Mouse (Mus musculus) embryonic facial prominence, embryonic 14.5 days (tissue): ENCODE results near the gene Nop9. TPM values are rescaled to one million over a fixed set of nuclear protein-coding genes. Genes with fewer than 3 reads are reported as not detected.

Experiments used
- ATAC-seq: fragments of 200-750 bp; cut with Nextera tagmentation; 2 replicates; pipeline ENCODE4 v1.8.0; 2017; ENCODE audit warnings: low read depth, moderate number of reproducible peaks, moderate TSS enrichment
- DNase-seq: peaks from one replicate; pipeline ENCODE4 v3.0.0-alpha.2; 2015; ENCODE audit warnings: low spot score
- H3K27ac ChIP-seq: fragments of 300-500 bp; sonication (generic); replicated peaks from 2 replicates; pipeline ENCODE4 v1.5.1; 2014; ENCODE audit warnings: low read depth, mild to moderate bottlenecking, low read length, moderate library complexity
- H3K27me3 ChIP-seq: fragments of 300-500 bp; sonication (generic); replicated peaks from 2 replicates; pipeline ENCODE4 v1.6.1; 2014; ENCODE audit warnings: low read length; ENCODE audit not compliant: control insufficient read depth, insufficient read depth
- H3K36me3 ChIP-seq: fragments of 300-500 bp; sonication (generic); 2 replicates; pipeline ENCODE4 v1.6.1; 2014; ENCODE audit warnings: low read length, mixed read lengths; ENCODE audit not compliant: control insufficient read depth, insufficient read depth
- H3K4me1 ChIP-seq: fragments of 300-500 bp; sonication (generic); 2 replicates; pipeline ENCODE4 v1.6.1; 2014; ENCODE audit warnings: antibody characterized with exemption, low read length; ENCODE audit not compliant: control insufficient read depth, insufficient read depth
- H3K4me2 ChIP-seq: fragments of 300-500 bp; sonication (generic); 2 replicates; pipeline ENCODE4 v1.6.1; 2014; ENCODE audit warnings: low read depth, mild to moderate bottlenecking, low read length, moderate library complexity, mixed read lengths
- H3K4me3 ChIP-seq: fragments of 300-500 bp; sonication (generic); 2 replicates; pipeline ENCODE4 v1.5.1; 2014; ENCODE audit warnings: low read depth, mild to moderate bottlenecking, low read length
- H3K9ac ChIP-seq: fragments of 300-500 bp; sonication (generic); 2 replicates; pipeline ENCODE4 v1.6.1; 2014; ENCODE audit warnings: low read depth, mild to moderate bottlenecking, low read length, moderate library complexity, mixed read lengths
- H3K9me3 ChIP-seq: fragments of 300-500 bp; sonication (generic); 2 replicates; pipeline ENCODE4 v1.6.1; 2016; ENCODE audit warnings: low read length; ENCODE audit not compliant: control insufficient read depth
- WGBS: fragments of 180-500 bp; shearing (Covaris S2); extraction: QIAGEN DNeasy Blood & Tissue Kit; methylation state at CpG from one replicate; pipeline ENCODE4 v1.1.7; 2014; 5-methylcytosine and 5-hydroxymethylcytosine counted together
- polyA plus RNA-seq: library from polyadenylated mRNA; unstranded; fragments of >200 nt; fragmentation: Nextera tagmentation; extraction: Ambion mirVana; gene quantifications from 2 replicates; pipeline ENCODE4 v1.2.1, GENCODE M21; 2014

Nop9 gene
- polyA plus RNA-seq, 1 experiment from 2014 or later = 32.6 TPM

DNA sequence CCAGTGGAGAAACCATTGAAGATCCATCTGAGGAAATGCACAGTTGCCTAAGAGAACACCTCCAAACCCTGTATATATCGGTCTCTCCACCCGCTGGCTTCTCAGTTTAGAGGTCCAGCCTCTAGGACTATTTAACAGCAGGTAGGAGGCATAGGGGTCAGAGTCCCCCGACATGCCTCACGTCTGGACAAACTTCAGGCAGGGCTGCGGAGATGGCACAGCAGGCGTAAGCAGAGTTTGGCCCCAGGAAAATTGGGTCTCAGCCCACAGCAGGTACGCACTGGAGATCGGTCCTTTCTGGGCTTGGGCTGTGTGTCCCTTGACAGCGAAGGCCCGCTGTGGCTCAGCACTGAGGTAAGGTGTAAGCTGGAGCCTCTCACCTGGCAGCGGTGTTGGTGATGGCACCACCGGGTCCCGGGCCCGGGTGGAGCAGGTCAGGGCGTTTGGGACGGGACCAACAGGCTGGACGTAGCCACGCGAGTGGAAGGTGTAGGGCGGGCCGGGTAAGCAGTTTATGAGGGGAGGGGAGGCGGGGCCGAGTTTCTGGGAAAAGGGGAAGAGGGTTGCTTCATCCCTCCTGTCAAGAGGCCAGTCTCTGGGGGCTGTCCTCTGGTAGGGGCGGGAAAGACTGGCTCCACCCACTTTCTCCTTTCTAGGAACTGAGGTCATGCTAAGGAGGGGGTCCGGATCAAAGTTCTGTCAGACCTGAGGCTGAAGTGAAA is 32.3 kb upstream of the Nop9 start:
- ATAC-seq (peak; percentile 30; the same call in 1 of the 2 replicates), DNase-seq (peak; percentile 35)
- H3K27me3 ChIP-seq = peaks cover 15% of the 10 kb centered on the region
- H3K4me3 ChIP-seq = peak overlapping the region; percentile 15
- H3K27ac ChIP-seq = no peak overlapping the region
- peaks cover 17% of the 10 kb centered on the region for H3K36me3 ChIP-seq
- H3K4me2 ChIP-seq = peak overlapping the region; percentile 44
- WGBS = 17% methylated on average over 25 of the region's 25 CpGs
- no peaks in the 10 kb centered on the region; the same call in 1 of the 2 replicates for H3K4me1 ChIP-seq
- peak overlapping the region; percentile 46; the same call in 1 of the 2 replicates for H3K9ac ChIP-seq
- no peaks in the 10 kb centered on the region for H3K9me3 ChIP-seq

DNA sequence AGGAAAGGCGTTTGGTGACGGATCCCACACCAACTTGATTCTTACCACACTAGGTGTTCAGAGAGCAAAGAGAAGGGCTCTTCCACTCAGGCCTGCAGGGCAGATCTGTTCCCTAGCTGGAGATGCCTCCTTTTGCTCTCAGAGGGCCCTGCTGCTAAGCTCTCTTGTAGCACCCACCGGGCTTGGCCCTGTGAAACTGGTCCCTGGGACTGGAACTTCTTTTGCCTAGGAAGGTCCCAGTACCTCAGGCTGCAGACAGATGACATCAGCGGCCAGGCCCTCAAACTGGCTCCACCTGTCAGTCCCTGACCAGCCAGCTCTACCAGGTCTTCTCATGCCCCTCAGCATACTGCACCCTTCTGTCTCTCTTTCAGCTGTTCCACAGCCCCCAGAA is 31.8 kb upstream of the Nop9 start, which contains the start of gene Tgm1:
TSS of gene Tgm1 (minus strand) at position 198 of the 394 bp plus-strand sequence.
- Histone ChIP-seq H3K4me1 (no peaks in the 10 kb centered on the region; the same call in 1 of the 2 replicates), H3K9me3 (no peaks in the 10 kb centered on the region), H3K27me3 (peaks cover 15% of the 10 kb centered on the region), H3K9ac (peak within 1 kb of the TSS; percentile 46; the same call in 1 of the 2 replicates), H3K36me3 (peaks cover 22% of the 10 kb centered on the region), H3K4me3 (peak within 1 kb of the TSS; percentile 15), H3K4me2 (peak within 1 kb of the TSS; percentile 44), H3K27ac (no peak within 1 kb of the TSS)
- ATAC-seq = no peak
- WGBS = 13% methylated on average over 4 of the region's 4 CpGs
- no peak for DNase-seq

DNA sequence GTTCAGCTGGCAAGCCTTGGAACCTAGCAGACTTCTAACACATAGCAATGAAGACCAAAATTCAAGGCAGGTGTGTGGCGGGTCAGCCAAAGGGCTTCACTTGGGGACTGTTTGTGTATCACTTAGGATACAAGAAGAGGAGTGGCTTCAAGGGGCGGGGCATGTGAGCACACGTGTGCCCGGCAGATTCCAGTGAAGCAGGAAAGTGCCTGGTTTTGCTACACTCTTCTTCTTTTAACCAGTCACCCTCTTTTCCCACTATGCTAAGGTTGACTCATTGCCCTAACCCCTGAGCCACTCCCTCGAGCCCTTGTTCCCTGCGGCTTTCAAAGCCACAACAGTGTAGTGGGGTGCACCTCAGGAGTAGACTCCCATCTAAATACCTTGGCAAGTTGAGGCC is 30.6 kb upstream of the Nop9 start:
- Histone ChIP-seq H3K9ac (no peak overlapping the region), H3K27me3 (peaks cover 15% of the 10 kb centered on the region), H3K4me1 (no peaks in the 10 kb centered on the region; the same call in 1 of the 2 replicates), H3K4me3 (no peak overlapping the region), H3K36me3 (peaks cover 28% of the 10 kb centered on the region), H3K9me3 (no peaks in the 10 kb centered on the region), H3K27ac (no peak overlapping the region; the same call in 1 of the 2 replicates), H3K4me2 (no peak overlapping the region)
- peak; percentile 44 for DNase-seq
- WGBS = 23% methylated on average over 6 of the region's 6 CpGs
- ATAC-seq = peak; percentile 50; the same call in 1 of the 2 replicates

GRCm38 (mm10) chr14:55716271-55716670 is 29.2 kb upstream of the Nop9 start:
- no peak overlapping the region for H3K27ac ChIP-seq
- ATAC-seq = no peak
- no peak for DNase-seq
- H3K9me3 ChIP-seq = no peaks in the 10 kb centered on the region
- H3K4me2 ChIP-seq = no peak overlapping the region
- peaks cover 15% of the 10 kb centered on the region for H3K27me3 ChIP-seq
- no peak overlapping the region for H3K9ac ChIP-seq
- peaks cover 2% of the 10 kb centered on the region; the same call in 1 of the 2 replicates for H3K4me1 ChIP-seq
- H3K36me3 ChIP-seq = peaks cover 34% of the 10 kb centered on the region
- 84% methylated on average over 6 of the region's 6 CpGs for WGBS
- no peak overlapping the region for H3K4me3 ChIP-seq

- WGBS = 47% methylated on average over 8 of the region's 8 CpGs
- H3K9me3 ChIP-seq = no peaks in the 10 kb centered on the region
- H3K27ac ChIP-seq = no peak overlapping the region
- peaks cover 3% of the 10 kb centered on the region; the same call in 1 of the 2 replicates for H3K4me1 ChIP-seq
- no peak for ATAC-seq
- peaks cover 15% of the 10 kb centered on the region for H3K27me3 ChIP-seq
- H3K4me3 ChIP-seq = no peak overlapping the region
- H3K9ac ChIP-seq = no peak overlapping the region
- DNase-seq = no peak
- H3K36me3 ChIP-seq = peaks cover 34% of the 10 kb centered on the region
- H3K4me2 ChIP-seq = no peak overlapping the region
Measured at GRCm38 (mm10) chr14:55716884-55717283, 28.6 kb upstream of the Nop9 start.

DNA sequence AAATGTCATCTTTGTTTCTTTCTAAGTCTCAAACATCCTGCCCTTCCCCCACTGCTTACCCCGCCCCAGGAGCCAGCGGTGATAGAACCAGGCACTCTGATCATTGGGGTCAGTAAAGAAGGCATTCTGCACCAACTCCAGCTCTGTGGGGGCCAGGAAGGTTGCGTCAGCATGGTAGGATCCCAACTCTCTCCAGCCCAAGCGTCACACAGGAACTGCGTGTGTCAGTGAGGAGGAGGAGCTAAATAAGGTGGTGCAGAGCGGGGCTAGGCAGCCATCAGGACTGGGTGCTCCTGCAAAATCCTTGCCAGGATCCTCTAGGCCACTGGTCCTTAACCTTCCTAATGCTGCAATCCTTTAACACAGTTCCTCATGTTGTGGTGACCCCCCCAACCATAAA is 25.8 kb upstream of the Nop9 start:
- Histone ChIP-seq H3K4me3 (no peak overlapping the region), H3K4me1 (0 out of 2 replicates have a peak, but pooled peaks cover 3% of the 10 kb centered on the region), H3K27ac (no peak overlapping the region), H3K9ac (no peak overlapping the region), H3K4me2 (no peak overlapping the region), H3K36me3 (peaks cover 34% of the 10 kb centered on the region), H3K27me3 (no peaks in the 10 kb centered on the region), H3K9me3 (no peaks in the 10 kb centered on the region)
- DNase-seq (no peak), ATAC-seq (no peak)
- WGBS = 85% methylated on average over 6 of the region's 6 CpGs

GRCm38 (mm10) chr14:55720666-55721065 is 24.8 kb upstream of the Nop9 start:
- Histone ChIP-seq H3K9me3 (no peaks in the 10 kb centered on the region), H3K36me3 (peaks cover 34% of the 10 kb centered on the region), H3K4me3 (no peak overlapping the region), H3K4me1 (0 out of 2 replicates have a peak, but pooled peaks cover 3% of the 10 kb centered on the region), H3K9ac (no peak overlapping the region), H3K27me3 (no peaks in the 10 kb centered on the region), H3K27ac (no peak overlapping the region), H3K4me2 (0 out of 2 replicates have a peak overlapping the region, but pooled peaks have one; percentile 62)
- ATAC-seq (no peak), DNase-seq (no peak)
- WGBS = 92% methylated on average over 11 of the region's 12 CpGs

DNA sequence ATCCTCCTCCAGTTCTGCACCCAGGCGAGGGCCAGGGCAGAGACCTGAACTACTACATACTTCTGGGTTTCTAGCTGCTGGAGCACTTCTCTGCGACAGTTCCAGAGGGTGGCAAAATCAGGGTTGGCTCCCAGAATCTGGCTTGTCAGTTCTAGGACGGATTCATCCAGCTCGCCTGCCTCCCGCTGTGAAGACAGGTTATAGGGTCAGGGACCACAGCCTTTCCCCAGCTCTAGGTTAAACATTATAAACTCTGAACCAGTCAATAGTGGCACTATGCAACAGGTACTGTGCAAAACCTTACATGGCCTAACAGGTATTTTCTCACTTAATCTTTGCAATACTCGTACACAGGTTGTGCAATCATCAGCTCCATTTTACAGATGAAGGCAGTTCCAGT is 24.4 kb upstream of the Nop9 start:
- Histone ChIP-seq H3K27ac (no peak overlapping the region), H3K4me2 (peak overlapping the region; percentile 62), H3K36me3 (peaks cover 32% of the 10 kb centered on the region), H3K4me3 (peak overlapping the region; percentile 84), H3K9me3 (no peaks in the 10 kb centered on the region), H3K4me1 (0 out of 2 replicates have a peak, but pooled peaks cover 3% of the 10 kb centered on the region), H3K27me3 (no peaks in the 10 kb centered on the region), H3K9ac (peak overlapping the region; percentile 80; the same call in 1 of the 2 replicates)
- WGBS = 81% methylated on average over 6 of the region's 6 CpGs
- ATAC-seq = no peak
- no peak for DNase-seq
